Mouse (Mus musculus) heart, adult 2 months (tissue): ENCODE data around the gene Cisd1.
A peak's percentile ranks its signal among the peaks of the same experiment; 100 is the strongest.

Source experiments
- CTCF ChIP-seq: fragments of 200-600 bp; IDR thresholded peaks from 2 replicates; pipeline ENCODE4 v1.8.1; 2022; ENCODE audit warnings: antibody characterized with exemption, mild to moderate bottlenecking, moderate library complexity
- EP300 ChIP-seq: fragments of 200-500 bp; IDR thresholded peaks from 2 replicates; pipeline ENCODE4 v1.6.1; 2011; ENCODE audit warnings: low read depth, low read length, control low read depth; ENCODE audit not compliant: insufficient read depth

- TF ChIP-seq CTCF (peak; percentile 37), EP300 (no peak)
Observed at GRCm38 (mm10) chr10:71332376-71332775, 12.4 kb downstream of the Cisd1 start.
